Mouse (Mus musculus): ENCODE measurements around the gene Kdsr.
A peak's percentile ranks its signal among the peaks of the same experiment; 100 is the strongest.
"Not testable (repeated sequence)": the region's sequence is repeated elsewhere in the genome, so short reads cannot be mapped to it uniquely, and the experiment has no call there.

Gene Kdsr

GRCm38 (mm10) chr1:106740735-106741134 lies 18.8 kb downstream of the Kdsr start:
- no peak for ATAC-seq (ENCODE audit: insufficient number of reproducible peaks, low FRiP score, low TSS enrichment)

- ATAC-seq (ENCODE audit: insufficient number of reproducible peaks, low FRiP score, low TSS enrichment), result no peak
These were observed 19.7 kb downstream of the Kdsr start for GRCm38 (mm10) chr1:106739810-106740209.

DNA sequence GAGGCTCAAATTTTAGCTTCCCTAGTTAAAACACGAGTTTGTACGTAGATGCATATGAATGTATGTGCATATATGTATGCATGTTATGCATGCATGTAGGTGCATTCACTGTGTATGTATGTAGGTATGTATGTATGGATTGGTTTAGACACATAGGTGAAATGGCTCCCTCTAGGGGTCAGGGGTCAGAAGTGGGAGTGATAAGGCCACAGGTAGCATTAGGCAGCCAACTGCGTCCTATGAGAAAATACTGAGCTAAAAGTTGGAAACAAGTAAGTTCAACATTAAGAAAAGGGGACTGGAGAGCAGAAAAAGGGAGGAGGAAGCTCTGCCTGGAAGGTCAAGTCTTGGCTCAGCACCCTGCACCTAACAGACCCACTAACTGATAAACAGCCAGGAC lies 21.4 kb downstream of the Kdsr start:
- ATAC-seq (ENCODE audit: insufficient number of reproducible peaks, low FRiP score, low TSS enrichment), result no peak

DNA sequence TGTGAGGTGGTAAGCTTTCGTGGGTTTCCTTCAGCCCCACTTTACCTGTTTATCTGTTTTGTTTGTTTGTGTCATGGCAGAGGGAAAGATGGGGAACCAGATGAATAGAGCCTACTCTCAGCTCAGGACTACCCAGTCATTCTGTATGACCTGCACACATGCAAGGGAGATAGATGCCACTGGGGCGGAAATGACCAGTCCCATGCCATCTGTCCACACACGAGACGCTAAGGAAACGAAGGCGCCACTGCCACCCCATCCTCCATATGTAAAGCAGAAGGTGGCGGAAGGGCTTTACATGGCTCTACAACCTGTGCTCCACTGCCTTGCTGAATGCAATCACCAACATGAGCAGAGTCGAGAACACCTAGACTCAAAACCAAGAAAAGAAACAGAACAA lies 23.3 kb downstream of the Kdsr start:
- ATAC-seq (ENCODE audit: insufficient number of reproducible peaks, low FRiP score, low TSS enrichment), result no peak

DNA sequence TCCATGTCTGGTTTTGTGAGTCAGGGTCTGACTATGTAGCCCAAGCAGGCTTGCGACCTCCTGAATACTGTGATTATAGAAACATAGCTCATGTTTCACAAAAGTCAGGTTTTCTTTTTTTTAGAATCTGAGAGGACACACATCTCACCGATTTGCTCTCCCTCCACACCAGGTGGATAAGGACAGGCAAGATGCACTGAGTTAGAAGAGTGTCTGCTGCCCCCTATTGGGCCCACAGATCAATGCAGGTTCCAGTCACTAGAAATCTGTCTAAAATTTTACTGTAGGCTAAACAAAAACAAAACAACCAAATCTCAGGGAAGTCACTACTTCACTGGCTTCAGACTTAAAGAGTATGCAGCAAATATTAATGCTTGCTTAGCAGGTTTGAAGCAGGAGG lies 23.9 kb downstream of the Kdsr start:
- peak; percentile 78 for ATAC-seq (ENCODE audit: insufficient number of reproducible peaks, low FRiP score, low TSS enrichment)

DNA sequence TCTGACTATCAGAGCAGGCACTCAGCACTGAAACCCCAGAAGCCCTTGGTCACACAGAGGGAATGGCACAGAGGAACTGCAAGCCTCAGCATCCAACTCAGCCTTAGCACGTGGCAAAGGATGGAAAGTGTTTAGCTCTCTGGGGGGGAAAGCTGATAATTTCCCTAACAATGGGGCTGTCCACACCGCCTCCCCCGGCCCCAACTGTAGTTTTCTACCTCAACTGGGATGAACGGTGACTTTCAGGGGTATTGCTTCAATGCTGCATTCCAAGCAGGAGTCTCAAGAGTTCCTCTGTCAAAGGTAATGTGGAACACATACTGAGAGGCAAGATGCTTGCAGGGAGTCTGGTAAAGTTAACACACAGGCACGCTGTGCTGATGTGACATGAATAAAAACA lies 37.5 kb downstream of the Kdsr start:
- ATAC-seq (ENCODE audit: insufficient number of reproducible peaks, low FRiP score, low TSS enrichment), result no peak

GRCm38 (mm10) chr1:106717736-106718135 lies 41.8 kb downstream of the Kdsr start:
- not testable (repeated sequence) for ATAC-seq (ENCODE audit: insufficient number of reproducible peaks, low FRiP score, low TSS enrichment)

DNA sequence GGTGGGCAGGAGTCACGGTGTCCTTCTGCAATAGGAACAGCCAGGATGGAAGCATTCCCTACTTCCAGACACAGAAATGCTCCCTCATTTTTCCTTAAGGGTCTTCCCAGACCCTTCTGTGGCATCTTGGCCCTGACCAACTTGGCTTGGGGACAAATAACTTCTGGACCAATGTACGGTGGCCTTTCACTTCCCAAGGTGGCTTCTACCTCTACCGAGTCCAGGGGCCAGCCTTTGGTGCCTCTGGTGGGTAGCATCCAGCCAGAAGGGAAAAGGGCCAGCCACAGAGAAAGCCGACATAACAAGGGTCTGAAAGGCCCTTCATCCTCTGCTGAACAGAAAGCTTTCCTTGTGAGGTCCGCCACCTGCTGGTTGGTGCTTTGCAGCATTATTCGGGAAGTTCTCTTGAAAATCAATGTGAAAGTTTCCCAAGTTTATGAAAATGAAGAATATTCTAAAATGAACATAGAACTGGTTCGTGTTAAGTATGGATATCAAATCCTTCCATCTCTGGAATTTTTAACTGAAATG lies 42.4 kb downstream of the Kdsr start:
- ATAC-seq (ENCODE audit: insufficient number of reproducible peaks, low FRiP score, low TSS enrichment), result no peak

- no peak for ATAC-seq (ENCODE audit: insufficient number of reproducible peaks, low FRiP score, low TSS enrichment)
These were observed 43.4 kb downstream of the Kdsr start for GRCm38 (mm10) chr1:106716141-106716540.

- ATAC-seq (ENCODE audit: insufficient number of reproducible peaks, low FRiP score, low TSS enrichment), result no peak
These were observed 44.1 kb downstream of the Kdsr start for GRCm38 (mm10) chr1:106715111-106716083.

DNA sequence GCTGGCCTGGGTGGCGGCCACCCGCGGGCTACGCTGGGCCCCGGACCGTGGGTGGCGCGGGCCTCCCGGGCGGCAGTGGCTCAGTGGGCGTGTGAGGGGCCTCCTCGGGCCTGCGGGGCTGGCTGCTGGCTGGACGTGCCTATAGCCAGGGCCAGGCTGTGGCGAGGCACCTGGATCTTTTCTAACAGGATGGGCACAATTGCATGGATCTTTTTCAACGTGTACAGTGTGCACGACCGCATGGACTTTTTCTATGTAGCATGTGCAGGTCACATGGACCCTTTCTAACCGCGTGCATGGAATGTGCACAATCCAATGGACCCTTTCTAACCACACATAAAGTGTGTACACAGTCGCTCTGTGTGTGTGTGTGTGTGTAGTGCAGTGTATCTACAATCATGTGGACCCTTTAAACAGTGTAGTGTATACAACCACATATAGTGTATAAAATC lies 45.0 kb downstream of the Kdsr start:
- ATAC-seq (ENCODE audit: insufficient number of reproducible peaks, low FRiP score, low TSS enrichment), result peak; percentile 22

DNA sequence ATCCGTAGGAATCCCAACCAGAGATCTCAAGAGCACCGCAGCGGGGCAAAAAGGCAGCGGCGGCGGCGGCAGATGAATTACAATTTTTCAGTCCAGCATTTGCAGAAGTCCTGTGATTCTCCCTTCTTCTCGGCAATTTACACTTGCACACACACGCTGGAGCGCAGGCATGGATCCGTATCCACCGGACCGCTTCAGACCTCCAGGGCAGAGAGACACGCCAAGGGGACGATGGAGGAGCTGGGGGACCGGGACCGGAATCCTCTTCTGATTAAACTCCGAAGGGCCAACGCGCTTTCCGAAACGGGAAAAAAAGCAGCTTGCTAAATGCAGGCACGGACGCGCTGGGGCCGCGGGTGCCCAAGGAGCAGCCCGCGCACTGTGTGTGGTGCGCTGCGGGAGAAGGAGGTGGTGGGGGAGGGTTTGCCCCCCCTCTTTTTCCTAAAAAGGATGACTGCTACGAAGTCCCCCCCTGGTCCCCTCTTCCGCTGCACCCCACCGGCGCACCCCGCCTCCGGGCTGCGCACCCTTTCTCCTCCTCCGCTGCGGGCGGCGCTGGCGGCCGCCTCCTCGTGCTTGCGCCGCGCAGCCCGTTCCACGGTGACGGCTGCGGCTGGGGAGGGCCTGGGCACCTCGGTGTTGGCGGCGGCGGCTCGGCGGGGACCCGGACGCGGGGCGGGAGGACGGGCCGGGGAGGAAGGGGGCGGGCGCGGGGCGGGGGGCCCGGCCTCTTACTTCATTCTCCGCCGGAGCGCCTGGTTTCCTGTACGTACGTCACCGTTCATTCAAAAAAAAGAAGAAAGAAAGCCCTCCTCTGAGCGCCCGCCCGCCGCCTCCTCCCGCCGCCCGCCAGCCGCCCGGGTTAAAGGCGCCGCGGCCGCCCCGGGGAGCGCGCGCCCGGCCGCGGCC lies 45.7 kb downstream of the Kdsr start, which contains the start of gene Bcl2:
Bcl2 (minus strand) TSS at position 654 of the 909 bp plus-strand sequence.
- peak; percentile 65 for ATAC-seq (ENCODE audit: insufficient number of reproducible peaks, low FRiP score, low TSS enrichment)

GRCm38 (mm10) chr1:106712330-106712729 lies 47.2 kb downstream of the Kdsr start:
- ATAC-seq (ENCODE audit: insufficient number of reproducible peaks, low FRiP score, low TSS enrichment), result peak; percentile 29

DNA sequence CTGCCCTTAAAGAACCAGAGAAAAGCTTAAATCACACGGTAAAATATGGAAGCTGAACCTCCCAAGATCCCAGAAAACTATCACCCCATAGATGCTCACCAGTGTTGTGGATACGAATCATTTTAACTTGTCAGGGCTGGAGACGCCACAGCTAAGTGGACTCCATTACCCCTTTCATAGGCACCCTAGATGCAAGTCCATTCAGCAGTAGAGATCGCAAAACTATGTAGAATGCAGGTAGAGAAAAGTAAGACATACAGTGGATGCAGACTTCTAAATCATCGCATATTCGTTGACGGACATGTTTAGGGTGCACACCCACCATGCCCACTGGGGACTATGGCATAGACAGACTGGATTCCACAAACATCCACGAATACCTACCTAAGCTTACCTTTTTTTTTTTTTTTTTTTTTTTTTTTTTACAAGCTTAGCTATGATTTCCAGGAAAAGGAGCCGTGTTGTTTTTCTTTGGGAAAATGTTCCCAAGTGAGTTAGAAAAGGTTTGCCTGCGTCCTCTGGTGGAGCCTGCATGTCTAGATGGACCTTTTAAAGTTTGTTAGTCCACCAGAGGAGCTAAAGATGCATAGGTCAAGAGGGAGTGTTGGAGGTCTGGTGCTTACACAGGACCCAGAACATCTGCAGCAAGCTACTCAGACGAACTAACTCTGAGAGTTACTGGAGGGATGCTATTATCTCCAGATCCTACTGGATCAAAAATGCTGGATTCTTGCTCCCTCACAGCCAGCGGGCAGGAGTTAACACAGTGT lies 48.0 kb downstream of the Kdsr start:
- ATAC-seq (ENCODE audit: insufficient number of reproducible peaks, low FRiP score, low TSS enrichment), result no peak

GRCm38 (mm10) chr1:106710202-106710601 lies 49.3 kb downstream of the Kdsr start:
- no peak for ATAC-seq (ENCODE audit: insufficient number of reproducible peaks, low FRiP score, low TSS enrichment)

DNA sequence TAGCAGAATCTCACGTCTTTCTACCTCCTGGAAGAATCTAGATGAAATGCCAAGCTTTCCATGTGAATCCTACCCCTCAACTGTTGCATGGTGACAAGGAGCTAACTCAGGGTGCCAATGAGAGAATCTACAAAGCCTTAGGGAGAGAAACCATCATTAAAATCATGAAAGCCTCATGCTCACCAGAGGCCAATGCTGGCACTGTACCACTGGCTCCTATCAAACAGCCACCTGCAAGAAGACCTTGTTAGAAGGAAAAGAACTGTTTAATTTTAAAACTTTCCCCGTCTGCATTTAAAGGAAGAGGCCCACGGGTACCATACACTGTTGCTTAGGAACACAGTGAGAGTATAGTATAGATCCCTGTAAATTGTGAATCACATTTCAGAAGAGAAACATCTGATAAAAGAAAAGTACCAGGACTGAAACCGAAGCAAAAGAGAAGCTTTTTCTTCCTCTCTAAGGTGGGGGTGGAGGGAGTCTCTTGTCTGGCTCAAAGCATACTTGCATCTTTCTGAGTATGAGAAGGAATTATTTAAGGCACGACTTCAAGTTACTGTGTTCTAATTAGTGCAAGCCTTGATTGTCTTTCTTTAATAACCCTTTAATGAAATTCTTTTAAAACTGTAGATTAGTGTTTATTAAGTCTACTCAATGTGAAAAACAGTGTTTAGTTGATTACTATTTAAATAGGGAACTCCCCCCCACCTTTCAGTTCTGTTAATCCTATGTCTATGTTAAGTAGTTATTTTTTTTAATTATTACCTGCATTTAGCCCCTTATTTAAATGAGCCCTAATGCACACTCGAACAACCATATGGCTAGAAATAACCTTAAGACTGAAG lies 52.3 kb downstream of the Kdsr start:
- no peak for ATAC-seq (ENCODE audit: insufficient number of reproducible peaks, low FRiP score, low TSS enrichment)

DNA sequence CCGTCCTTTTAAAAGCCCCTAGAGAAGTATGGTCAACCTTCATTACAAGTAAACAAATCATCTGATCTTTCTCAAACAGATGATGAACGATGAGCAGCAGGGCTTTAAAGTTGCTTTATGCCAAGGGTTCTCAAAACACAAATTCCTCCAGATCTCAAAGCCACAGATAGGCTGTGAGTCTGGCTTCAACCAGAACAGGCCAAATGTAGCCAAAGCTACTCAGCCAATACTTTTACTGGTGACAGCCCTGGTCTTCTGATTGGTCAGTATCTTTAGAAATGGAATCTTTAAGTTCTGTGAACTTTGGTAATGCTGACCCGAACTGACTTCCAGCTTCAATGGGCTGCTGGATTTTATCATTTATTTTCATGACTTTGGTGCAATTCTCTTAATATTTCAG lies 56.3 kb downstream of the Kdsr start:
- no peak for ATAC-seq (ENCODE audit: insufficient number of reproducible peaks, low FRiP score, low TSS enrichment)

GRCm38 (mm10) chr1:106702471-106703175 lies 56.9 kb downstream of the Kdsr start:
- ATAC-seq (ENCODE audit: insufficient number of reproducible peaks, low FRiP score, low TSS enrichment), result no peak; the same call in 1 of the 2 replicates
